Mouse (Mus musculus): ENCODE measurements around the gene Rtn4.

Rtn4 gene

GRCm38 (mm10) chr11:29758617-29759016 lies 65.9 kb downstream of the Rtn4 start:
- in situ Hi-C loops (cut with MseI, MboI) = no loop called here

GRCm38 (mm10) chr11:29761387-29761786 lies 68.6 kb downstream of the Rtn4 start:
- in situ Hi-C loops (cut with MseI, MboI) = no loop called here

GRCm38 (mm10) chr11:29762768-29763167 lies 70.0 kb downstream of the Rtn4 start:
- in situ Hi-C loops (cut with MseI, MboI) = no loop called here

- in situ Hi-C loops (cut with MseI, MboI) = no loop called here
Measured at GRCm38 (mm10) chr11:29765063-29765462, 72.3 kb downstream of the Rtn4 start.

GRCm38 (mm10) chr11:29766313-29766982 lies 73.7 kb downstream of the Rtn4 start:
- in situ Hi-C loops (cut with MseI, MboI) = no loop called here

GRCm38 (mm10) chr11:29768523-29768922 lies 75.8 kb downstream of the Rtn4 start:
- in situ Hi-C loops (cut with MseI, MboI) = no loop called here

- in situ Hi-C loops (cut with MseI, MboI) = no loop called here
Measured at GRCm38 (mm10) chr11:29770666-29771400, 78.1 kb downstream of the Rtn4 start.

- in situ Hi-C loops (cut with MseI, MboI) = no loop called here
Measured at GRCm38 (mm10) chr11:29772279-29772678, 79.5 kb downstream of the Rtn4 start.

GRCm38 (mm10) chr11:29774296-29774695 lies 81.5 kb downstream of the Rtn4 start:
- in situ Hi-C loops (cut with MseI, MboI) = no loop called here

GRCm38 (mm10) chr11:29774760-29775159 lies 82.0 kb downstream of the Rtn4 start:
- in situ Hi-C loops (cut with MseI, MboI) = no loop called here

- in situ Hi-C loops (cut with MseI, MboI) = no loop called here
Measured at GRCm38 (mm10) chr11:29777964-29778363, 85.2 kb downstream of the Rtn4 start.

- in situ Hi-C loops (cut with MseI, MboI) = no loop called here
Measured at GRCm38 (mm10) chr11:29778936-29779335, 86.2 kb downstream of the Rtn4 start.

- in situ Hi-C loops (cut with MseI, MboI) = no loop called here
Measured at GRCm38 (mm10) chr11:29779409-29780026, 86.8 kb downstream of the Rtn4 start.

GRCm38 (mm10) chr11:29786583-29787219 lies 94.0 kb downstream of the Rtn4 start:
- in situ Hi-C loops (cut with MseI, MboI) = no loop called here

GRCm38 (mm10) chr11:29787473-29787872 lies 94.7 kb downstream of the Rtn4 start:
- in situ Hi-C loops (cut with MseI, MboI) = no loop called here

- in situ Hi-C loops (cut with MseI, MboI) = no loop called here
Measured at GRCm38 (mm10) chr11:29788499-29788898, 95.8 kb downstream of the Rtn4 start.

- in situ Hi-C loops (cut with MseI, MboI) = no loop called here
Measured at GRCm38 (mm10) chr11:29788921-29789638, 96.3 kb downstream of the Rtn4 start.

- in situ Hi-C loops (cut with MseI, MboI) = no loop called here
Measured at GRCm38 (mm10) chr11:29790796-29791195, 98.0 kb downstream of the Rtn4 start.

Data from mouse trophoblast stem cell (cell line).